Mouse (Mus musculus): ENCODE results near the gene Pkd1l3. TPM values are rescaled to one million over a fixed set of nuclear protein-coding genes. Genes with fewer than 3 reads are reported as not detected.
A peak's percentile ranks its signal among the peaks of the same experiment; 100 is the strongest.

Gene Pkd1l3
- polyA plus RNA-seq (2012; rRNA removed), result 0.62 and 0.71 TPM in 2 replicates

DNA sequence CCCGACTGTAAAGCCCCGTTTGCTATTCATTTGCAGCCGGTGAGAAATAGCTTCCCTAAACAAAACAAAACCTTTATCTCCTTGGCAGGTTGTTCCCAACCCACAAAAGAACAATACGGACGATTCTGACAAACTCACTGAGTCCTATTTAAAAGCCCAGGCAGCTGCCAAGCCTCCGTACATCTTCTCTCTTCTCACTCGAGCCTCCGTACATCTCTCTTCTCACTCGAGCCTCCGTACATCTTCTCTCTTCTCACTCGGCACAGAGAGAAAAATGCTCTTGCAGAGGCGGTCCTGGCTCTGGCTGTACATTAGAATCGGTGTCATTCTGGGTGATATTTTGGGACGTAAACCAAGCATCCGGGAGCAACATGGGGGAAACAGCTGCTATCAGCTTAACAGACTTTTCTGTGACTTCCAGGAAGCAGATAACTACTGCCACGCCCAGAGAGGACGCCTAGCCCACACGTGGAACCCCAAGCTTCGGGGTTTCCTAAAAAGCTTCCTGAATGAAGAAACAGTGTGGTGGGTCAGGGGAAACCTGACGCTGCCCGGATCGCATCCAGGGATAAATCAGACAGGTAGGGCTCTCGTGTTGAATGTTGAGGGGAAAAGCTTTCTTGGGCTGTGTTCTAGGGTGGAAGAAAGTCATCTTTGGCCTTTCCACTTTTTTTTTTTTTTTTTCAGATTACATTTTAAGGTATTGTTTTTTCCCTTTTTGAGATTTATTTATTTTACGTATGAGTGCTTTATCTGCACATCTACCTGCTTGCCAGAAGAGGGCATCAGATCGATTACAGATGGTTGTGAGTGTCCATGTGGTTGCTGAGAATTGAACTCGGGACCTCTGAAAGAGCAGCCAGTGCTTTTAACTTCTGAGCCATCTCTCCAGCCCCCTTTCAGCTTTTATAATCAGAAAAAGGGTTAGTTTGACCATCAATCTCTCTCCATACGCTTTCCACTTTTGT, at the start of gene Pkd1l3:
Gene Pkd1l3 (plus strand): TSS at position 275 of the 968 bp plus-strand sequence.
- DNase-seq (ENCODE audit: extremely low spot score in 1 of 2, low spot score in 1 of 2), result peak in 1 of 2 experiments; percentile 32

DNA sequence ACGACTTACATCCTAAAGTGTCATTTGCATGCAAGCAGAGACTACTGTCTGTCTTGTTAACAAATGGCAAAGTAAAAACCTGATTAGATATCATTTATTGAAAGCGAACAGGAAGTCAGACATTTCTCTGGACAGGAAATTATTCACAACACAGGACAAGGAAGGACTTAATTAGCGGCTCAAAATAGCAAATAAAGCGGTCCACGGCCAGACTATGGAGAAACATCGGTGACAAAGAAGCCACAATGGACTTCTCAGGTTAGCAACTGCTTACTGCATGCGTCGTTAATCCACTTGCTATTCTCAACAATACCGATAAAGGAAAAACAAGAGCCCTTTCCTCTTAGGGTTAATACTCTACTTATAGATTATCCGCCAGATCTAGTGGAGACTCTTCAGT, 49.6 kb upstream of the Pkd1l3 start:
- DNase-seq (ENCODE audit: extremely low spot score in 1 of 2, low spot score in 1 of 2), result no peak

DNA sequence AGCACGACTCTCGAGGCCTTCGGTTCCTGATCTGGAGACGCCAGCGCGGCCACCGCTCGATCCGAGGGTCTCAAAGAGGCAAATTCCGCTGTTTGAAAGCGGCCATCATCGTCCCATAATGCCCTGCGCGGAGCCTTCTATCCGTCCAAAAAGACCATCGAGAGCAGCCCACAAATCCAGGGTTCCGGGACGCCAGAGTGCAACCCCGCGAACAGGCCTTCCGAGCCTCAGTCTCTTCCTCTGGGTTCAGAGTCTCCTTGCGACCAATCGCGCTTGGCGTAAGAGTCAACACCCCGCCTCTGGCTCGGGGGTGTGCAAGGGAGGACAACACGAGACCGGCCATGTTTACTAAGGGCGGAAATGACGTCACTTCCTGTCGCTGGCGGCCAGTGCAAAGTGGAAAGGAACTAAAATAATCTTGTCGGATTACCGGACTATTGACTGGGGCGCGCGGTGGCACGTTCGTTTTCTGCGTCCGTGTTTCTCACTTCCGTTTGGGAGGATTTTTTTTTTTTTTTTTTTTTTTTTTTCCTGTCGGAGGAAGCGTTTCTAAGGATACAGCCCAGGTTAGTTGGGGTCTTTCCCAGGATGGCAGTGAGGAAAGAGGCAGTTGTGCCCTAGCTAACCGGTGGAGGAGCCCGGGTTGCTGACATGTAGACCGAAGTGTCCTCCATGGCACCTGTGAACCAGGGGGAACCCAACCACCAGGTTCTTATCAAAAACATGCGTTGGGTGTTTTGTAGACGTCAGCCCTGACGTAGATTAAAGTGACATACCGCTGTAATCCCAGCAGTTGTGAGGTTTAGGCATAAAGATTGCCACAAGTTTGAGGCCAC, 48.6 kb upstream of the Pkd1l3 start, which contains the start of the genes Dhx38 and Txnl4b:
Gene Dhx38 (minus strand): TSS at position 364 of the 836 bp plus-strand sequence.
Gene Txnl4b (plus strand): TSS at position 395 of the 836 bp plus-strand sequence.
- DNase-seq (ENCODE audit: extremely low spot score in 1 of 2, low spot score in 1 of 2), result peak; percentile 99 to 100

DNA sequence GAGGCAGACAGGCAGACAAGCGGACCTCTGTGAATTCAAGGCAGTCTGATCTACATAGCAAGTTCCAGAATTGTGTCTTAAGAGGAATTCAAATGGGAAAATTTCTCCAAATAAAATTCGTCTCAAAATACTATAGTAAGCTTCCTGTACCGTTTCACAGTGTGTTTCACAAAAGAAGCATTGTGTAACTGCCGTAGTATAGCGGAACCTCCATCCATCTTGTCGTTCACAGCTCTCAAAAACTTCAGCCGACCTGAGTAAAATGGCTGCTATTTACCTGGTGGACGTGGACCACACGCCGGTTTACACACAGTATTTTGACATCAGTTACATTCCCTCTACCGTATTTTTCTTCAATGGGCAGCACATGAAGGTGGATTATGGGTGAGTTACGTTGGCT, 43.2 kb upstream of the Pkd1l3 start:
- DNase-seq (ENCODE audit: extremely low spot score in 1 of 2, low spot score in 1 of 2), result no peak

DNA sequence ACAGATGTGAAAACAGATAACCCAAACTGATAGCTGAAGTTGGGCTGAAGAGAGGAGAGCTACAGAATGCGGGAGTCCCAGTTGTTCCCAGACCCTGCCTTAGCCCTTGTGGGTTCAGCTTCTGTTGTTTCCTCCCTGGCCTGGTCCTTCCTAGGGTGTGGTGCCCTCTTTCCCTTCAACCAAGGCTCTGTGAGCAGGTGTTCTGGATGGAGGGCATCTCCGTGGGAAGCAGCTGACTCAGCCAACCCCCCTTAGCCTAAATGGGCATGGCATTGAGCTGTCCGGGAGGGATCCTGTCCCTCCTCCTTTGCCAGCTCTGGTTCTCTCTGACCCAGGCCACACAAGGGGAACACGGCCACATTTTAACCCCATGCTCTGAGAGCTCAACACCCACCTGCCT, 38.0 kb upstream of the Pkd1l3 start:
- DNase-seq (ENCODE audit: extremely low spot score in 1 of 2, low spot score in 1 of 2), result no peak

DNA sequence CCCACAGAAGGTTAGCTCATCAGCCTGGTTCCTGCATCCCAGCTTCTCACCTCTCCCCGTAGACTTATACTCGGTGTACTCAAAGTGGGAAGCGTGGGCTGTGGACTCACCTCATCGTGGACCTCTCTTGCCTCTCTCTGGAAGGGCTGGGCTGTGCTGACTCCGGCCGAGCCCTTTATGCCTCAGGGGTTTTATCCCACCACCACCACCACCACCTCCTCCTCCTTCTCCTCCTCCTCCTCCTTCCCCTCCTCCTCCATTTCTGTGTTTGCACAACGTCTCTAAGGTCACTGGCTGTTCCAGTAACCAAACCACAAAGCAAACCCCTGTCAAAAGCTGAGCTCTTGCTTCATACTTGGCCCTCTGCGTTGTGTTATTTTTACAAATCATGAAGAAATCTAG, 35.4 kb upstream of the Pkd1l3 start, which contains the start of gene Hp:
Gene Hp (minus strand): TSS at position 273 of the 402 bp plus-strand sequence.
- no peak for DNase-seq (ENCODE audit: extremely low spot score in 1 of 2, low spot score in 1 of 2)

DNA sequence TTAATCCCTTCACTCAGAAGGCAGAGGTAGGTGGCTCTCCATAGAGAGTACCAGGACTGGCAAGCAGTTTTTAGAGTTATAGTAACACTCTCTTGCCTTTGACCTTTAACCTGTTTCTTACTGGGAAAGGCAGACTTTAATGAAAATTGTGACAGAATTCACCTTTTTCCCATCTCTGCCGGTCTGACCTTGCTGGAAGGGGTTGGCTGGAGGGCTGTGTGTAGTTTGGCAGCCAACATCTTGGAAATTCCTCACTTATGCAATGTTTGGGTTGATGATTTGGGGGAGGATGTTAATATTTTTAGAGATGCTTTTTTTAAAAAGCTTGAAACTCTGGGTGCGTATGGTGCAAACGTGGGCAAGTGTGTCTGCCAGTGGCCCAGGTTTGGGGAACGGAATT, 30.0 kb upstream of the Pkd1l3 start:
- no peak for DNase-seq (ENCODE audit: extremely low spot score in 1 of 2, low spot score in 1 of 2)

DNA sequence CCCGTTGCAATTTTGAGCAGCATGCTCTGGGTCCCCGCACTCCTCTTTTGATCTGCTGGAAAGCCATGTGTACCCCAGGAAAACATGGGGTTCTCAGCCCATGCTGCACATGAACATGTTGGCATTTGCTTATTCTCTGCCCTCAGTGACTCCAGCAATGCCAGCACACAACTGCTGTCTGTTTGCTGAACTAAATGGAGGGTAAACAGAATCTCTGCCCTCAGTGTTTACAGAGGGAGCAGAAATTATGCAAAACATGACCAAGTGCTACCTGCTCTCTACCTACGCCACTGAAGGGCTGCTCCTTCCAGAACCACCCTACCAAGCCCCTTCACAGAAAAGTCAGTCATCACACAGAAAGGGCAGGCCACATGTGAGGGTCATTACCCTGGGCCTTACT, 29.5 kb upstream of the Pkd1l3 start:
- DNase-seq (ENCODE audit: extremely low spot score in 1 of 2, low spot score in 1 of 2), result no peak

DNA sequence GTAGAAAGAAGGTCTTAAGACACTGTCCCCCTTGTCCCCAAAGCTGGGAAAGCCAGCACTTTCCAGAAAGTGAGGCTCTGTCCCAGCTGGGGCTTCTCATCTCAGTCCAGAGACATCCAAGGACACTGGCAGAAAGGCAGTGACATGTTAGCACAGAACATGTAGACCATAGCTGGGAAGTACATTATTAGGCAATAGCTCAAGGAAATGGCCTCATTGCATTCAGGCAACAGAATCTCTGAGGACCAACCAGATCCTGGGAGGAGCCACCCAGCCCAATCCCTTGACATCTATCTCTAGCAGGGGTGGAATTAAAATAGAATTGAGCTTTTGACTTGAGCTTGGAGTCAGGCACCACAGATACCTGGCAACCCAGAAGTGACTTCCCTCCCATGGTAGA, 28.7 kb upstream of the Pkd1l3 start:
- DNase-seq (ENCODE audit: extremely low spot score in 1 of 2, low spot score in 1 of 2), result no peak

DNA sequence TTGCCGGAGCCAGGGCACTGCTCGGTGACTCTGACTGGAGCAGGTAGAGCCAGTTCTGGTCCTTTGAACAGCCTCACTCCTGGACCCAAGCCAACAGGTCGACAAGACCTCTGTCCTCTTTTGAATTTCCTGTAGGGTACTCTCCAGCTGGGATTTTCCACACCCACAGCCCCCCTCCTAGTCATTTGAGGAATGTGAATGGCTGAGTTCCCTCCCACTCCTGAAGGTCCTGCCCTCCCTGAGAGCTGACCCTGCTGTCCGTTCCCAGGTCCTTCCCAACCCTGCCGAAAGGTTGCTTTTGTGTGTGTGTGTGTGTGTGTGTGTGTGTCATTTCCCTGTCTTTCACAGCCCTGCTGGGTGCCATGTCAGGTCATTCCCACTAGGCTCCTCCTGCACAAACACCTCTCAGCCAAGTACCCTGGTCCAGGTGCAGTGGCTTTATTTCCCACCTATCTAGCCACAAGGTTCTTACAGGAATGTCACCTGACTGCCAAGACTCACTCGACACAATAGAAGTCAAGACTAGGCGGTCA, 27.3 kb upstream of the Pkd1l3 start:
- DNase-seq (ENCODE audit: extremely low spot score in 1 of 2, low spot score in 1 of 2), result no peak

DNA sequence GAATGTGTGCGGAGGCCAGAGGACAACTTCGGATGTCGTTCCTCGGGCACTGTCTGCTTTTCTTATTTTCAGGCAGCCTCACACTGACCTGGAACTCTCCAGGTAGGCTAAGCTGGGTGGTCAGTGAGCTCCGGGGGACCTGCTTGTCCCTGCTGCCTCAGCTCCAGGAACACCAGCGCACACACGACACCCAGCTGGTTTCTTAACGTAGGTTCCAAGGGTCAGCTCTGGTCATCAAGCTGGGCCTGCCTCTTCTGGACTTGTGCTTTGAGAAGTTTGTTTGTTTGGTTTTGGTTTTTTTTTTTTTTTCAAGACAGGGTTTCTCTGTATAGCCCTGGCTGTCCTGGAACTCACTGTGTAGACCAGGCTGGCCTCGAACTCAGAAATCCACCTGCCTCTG, 23.4 kb upstream of the Pkd1l3 start:
- no peak for DNase-seq (ENCODE audit: extremely low spot score in 1 of 2, low spot score in 1 of 2)

DNA sequence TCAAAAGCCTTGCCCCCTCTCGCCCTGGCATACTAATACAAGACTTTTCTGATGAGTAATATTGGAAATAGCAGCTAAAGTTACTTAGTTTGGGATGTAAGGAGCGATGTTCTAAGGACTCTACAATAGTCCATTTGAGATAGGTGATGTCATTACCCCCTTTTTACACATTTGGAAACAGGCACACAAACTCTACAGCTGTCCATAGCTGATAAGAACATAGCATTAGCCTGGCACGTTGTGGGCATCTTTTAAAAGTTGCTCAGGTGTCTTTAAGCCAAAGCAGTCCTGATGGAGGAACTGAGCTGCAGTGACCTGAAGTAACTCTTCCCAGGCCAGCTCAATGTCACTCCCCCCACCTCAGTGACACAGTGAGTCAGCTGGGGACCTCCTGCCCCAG, 22.9 kb upstream of the Pkd1l3 start:
- DNase-seq (ENCODE audit: extremely low spot score in 1 of 2, low spot score in 1 of 2), result no peak

DNA sequence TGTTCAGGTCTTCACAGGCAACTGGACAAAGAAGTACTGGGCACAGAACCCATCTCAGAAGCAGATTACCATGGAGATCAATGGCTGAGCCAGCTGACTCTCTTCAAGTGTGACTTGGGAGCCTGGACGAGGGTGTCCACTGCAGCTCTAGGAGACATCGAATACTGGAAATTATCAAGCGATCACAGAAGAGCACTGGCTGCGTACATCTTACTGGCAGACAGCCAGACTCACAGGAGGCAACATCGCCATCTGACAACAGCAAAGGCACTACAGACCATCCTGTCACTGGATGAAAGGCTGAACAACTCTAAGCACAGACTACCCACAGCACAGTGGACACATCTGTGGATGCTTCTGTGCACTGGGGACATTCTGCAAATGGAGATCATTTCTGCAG, 22.2 kb upstream of the Pkd1l3 start:
- no peak for DNase-seq (ENCODE audit: extremely low spot score in 1 of 2, low spot score in 1 of 2)

DNA sequence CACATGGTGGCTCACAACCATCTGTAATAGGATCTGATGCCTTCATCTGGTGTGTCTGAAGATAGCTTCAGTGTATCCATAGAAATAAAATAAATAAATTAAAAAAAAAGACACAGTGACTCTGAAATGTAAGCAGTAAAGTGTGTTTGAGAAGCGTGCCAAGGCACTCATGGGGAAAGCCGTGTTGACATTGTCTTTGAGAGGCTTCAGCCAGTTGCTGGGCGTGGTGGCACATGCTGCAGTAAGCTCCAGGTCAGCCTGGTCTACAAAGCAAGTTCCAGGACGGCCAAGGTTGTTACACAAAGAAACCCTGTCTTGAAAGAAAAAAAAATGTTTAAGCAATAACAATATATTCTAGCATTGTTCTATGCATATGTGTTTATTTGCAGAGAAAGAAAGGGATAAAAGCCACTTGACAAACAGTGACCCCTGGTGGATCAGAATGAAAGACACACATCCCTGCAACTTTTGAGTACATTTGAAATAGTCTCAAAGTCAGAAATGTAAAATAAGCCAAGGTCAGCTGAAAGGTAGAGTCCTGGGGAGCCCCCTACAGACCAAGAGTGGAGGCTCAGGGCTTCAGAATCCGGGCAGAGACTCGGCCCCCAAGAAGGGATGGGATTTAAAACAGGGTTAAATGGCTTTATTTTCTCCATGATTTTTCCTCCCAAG, 21.1 kb upstream of the Pkd1l3 start:
- peak in 1 of 2 experiments; percentile 45 for DNase-seq (ENCODE audit: extremely low spot score in 1 of 2, low spot score in 1 of 2)

DNA sequence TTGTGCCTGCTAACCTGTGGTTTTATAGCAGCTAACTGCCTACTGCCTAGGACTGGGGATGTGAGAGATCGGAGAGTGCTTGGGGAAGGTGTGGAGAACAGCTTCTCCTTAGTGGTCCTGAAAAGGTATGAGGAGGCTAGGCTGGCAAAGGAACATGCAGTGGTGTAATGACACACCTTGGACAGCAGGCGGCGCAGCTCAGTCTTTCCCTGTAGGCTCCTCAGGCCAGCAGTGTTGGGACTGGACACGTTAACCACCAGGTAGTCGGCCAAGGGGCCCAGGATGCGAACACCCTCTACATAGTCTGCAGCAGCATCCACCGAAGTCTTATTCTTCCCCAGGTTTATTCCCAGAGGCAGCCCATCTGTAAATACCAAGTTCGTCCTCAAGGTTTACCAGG, 18.5 kb upstream of the Pkd1l3 start:
- peak in 1 of 2 experiments; percentile 53 for DNase-seq (ENCODE audit: extremely low spot score in 1 of 2, low spot score in 1 of 2)

DNA sequence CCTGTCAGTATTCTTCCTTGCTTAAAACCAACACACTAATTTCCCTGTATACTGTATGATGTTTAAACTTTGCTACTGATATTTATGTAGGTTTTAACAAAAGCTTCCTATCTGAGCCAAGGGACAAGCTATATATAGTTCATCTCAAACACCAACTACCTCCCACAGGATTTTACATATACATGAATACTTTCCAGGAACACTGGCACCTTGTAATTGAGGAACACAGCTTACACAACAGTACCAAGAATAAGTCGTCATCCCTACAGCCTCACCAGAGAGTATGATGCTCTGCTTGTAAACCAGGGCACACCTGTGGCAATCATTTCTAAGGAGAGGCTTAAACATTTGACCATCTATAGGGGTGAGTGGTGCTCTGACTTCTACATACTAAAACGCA, 7.6 kb upstream of the Pkd1l3 start:
- no peak for DNase-seq (ENCODE audit: extremely low spot score in 1 of 2, low spot score in 1 of 2)

DNA sequence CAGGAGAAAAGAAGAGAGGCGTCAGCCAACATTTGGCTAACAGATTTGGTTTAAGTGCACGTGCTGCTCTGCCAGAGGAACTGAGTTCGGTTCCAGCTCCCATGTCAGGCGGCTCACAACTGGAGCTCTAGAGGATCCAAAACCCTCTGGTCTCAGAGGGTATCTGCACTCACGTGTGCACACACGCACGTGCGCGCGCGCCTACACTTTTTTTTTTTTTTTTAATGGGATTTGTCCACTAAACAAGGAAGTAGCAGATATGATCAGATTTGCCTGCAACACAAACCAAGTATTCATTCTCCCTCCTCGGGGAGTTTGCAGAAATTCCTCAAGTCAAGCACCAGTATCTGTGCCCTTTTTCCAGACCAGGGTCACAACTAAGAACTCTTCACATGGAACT, 6.7 kb upstream of the Pkd1l3 start:
- no peak for DNase-seq (ENCODE audit: extremely low spot score in 1 of 2, low spot score in 1 of 2)

DNA sequence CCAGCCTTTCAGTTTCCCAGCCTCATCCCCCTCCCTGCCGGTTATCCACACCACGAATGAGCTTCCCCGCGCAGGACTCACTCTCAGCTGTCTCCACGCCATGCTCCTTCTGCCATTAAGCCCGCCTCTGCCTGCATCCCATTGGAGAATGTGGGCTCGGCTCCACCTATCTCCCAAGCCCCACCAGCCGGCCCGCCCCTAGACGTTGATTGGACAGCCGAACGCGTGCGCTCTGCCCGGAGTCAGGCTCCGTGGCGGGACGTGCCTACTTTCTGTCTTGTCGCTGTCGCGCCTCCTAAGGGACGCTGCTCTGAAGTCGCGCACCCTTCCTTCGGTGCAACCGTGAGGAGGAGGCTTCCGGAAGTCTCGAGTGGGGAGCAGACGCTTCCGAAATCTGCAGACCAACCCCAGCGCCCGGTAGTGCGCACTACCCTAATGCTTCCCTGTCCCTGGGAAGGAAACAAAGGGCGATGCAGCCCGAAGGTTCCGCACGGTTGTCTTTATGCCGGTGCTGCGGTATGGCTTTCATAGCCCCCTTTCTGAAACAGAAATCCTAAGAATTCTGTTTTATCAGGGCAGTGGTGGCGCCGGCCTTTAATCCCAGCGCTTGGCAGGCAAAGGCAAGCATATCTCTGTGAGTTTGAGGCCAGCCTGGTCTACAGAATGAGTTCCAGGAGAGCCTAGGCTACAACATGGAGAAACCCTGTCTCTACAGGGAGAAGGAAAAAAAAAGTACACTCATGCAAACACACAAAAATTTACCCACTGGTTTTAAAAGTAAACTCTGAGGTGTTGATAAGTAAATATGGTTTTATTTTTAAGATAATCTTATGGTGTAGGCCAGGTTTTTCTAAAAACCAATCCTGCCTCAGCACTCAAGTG, 5.8 kb upstream of the Pkd1l3 start, which contains the start of gene Dhodh:
Gene Dhodh (minus strand): TSS at position 403 of the 882 bp plus-strand sequence.
- DNase-seq (ENCODE audit: extremely low spot score in 1 of 2, low spot score in 1 of 2), result peak; percentile 96 to 98

DNA sequence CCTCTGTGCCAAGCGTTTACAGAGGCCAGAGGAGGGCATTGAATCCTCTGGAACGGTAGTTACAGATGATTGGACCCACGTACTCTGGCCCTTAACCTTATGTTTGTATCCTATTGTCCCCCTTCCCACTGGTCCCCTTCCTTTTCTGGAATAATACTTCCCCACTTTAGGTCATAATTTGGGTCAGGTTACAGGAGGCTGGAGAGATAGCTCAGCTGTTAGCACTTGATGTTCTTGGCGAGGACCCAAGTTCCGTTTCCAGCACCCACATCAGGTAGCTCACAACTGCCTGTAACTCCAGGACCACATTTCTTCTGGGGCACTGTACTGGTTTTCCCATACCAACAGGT, 5.2 kb upstream of the Pkd1l3 start:
- no peak for DNase-seq (ENCODE audit: extremely low spot score in 1 of 2, low spot score in 1 of 2)
